Comparison of ENCODE assay signal across 11 mouse cellular contexts in genomic region chr15:91927492-91927891, GRCm38 (mm10).
DNase-seq lines count a peak whose midpoint lies in the region; ATAC-seq lines count a peak whose summit lies in the region.
"Had no signal": no experiment of that assay in that cellular context is flagged by ENCODE, and none has a peak within 500 bp of the region (broad histone marks: within the 10 kb centered on the region; RNA-seq: fewer than 3 reads in every experiment).

No protein-coding gene starts in this region.

- WGBS in kidney, embryonic 15.5 days: 21% methylated on average over 3 of the region's 3 CpGs

- H3K4me2 ChIP-seq in kidney, embryonic 15.5 days: no peak overlapping the region
- H3K4me2 ChIP-seq: embryonic facial prominence, embryonic 15.5 days; heart, embryonic 13.5 days; lung, embryonic 15.5 days had no signal

- no peak overlapping the region for H3K9ac ChIP-seq in kidney, embryonic 15.5 days
- H3K9ac ChIP-seq: embryonic facial prominence, embryonic 15.5 days; heart, embryonic 13.5 days; lung, embryonic 15.5 days had no signal

- H3K27ac ChIP-seq in kidney, embryonic 15.5 days: no peak overlapping the region
- H3K27ac ChIP-seq: embryonic facial prominence, embryonic 15.5 days; heart, embryonic 13.5 days; lung, embryonic 15.5 days had no signal

- ATAC-seq in kidney, embryonic 15.5 days (replicated peaks; ENCODE audit: low FRiP score): no peak

- DNase-seq in adrenal gland, postnatal 10 days: peak; percentile 9
- DNase-seq in adrenal gland, postnatal 4 days (ENCODE audit: low spot score in 2 of 2): no peak
- DNase-seq in kidney, postnatal 10 days: peak; percentile 12
- DNase-seq in thymus, postnatal 4 days: peak; percentile 15
- DNase-seq in thymus, postnatal 10 days (ENCODE audit: low spot score in 2 of 2): no peak
- DNase-seq in ovary, postnatal 14 days (ENCODE audit: low spot score): no peak
- no peak for DNase-seq in heart, adult 9 months (ENCODE audit: low spot score in 2 of 2)

- H3K4me1 ChIP-seq in kidney, embryonic 15.5 days: no peaks in the 10 kb centered on the region
- H3K4me1 ChIP-seq: embryonic facial prominence, embryonic 15.5 days; heart, embryonic 13.5 days; lung, embryonic 15.5 days had no signal

- no peaks in the 10 kb centered on the region for H3K9me3 ChIP-seq in kidney, embryonic 15.5 days (replicated peaks)
- H3K9me3 ChIP-seq: embryonic facial prominence, embryonic 15.5 days; heart, embryonic 13.5 days; lung, embryonic 15.5 days had no signal

- no peaks in the 10 kb centered on the region for H3K36me3 ChIP-seq in kidney, embryonic 15.5 days
- H3K36me3 ChIP-seq: embryonic facial prominence, embryonic 15.5 days; heart, embryonic 13.5 days; lung, embryonic 15.5 days had no signal

- H3K27me3 ChIP-seq in kidney, embryonic 15.5 days: no peaks in the 10 kb centered on the region
- H3K27me3 ChIP-seq: embryonic facial prominence, embryonic 15.5 days; heart, embryonic 13.5 days; lung, embryonic 15.5 days had no signal

- H3K4me3 ChIP-seq in kidney, embryonic 15.5 days (replicated peaks): no peak overlapping the region
- H3K4me3 ChIP-seq: embryonic facial prominence, embryonic 15.5 days; heart, embryonic 13.5 days; lung, embryonic 15.5 days had no signal

Comparison
In these comparisons a context has a peak if more than half of its experiments do, and no peak if none do; other contexts are left out.
1. DNase-seq: peak in adrenal gland, postnatal 10 days (single experiment), kidney, postnatal 10 days (single experiment) and thymus, postnatal 4 days (single experiment); none in adrenal gland, postnatal 4 days (0 of 2), thymus, postnatal 10 days (0 of 2), ovary, postnatal 14 days (single experiment) and heart, adult 9 months (0 of 2).